Mouse (Mus musculus) thymus, adult 2 months (tissue): ENCODE data around the gene Gm42517.

Experiments used
- CTCF ChIP-seq: fragments of 200-500 bp; IDR thresholded peaks from 2 replicates; pipeline ENCODE4 v1.5.1; 2012; ENCODE audit warnings: mild to moderate bottlenecking, control low read depth, low read length, moderate library complexity, borderline replicate concordance; ENCODE audit not compliant: control insufficient read depth, poor library complexity, insufficient read depth; ENCODE audit errors: extremely low read depth
- POLR2A ChIP-seq: fragments of 200-500 bp; IDR thresholded peaks from 2 replicates; pipeline ENCODE4 v1.6.1; 2012; ENCODE audit warnings: mild to moderate bottlenecking, low read length, control low read depth, moderate library complexity; ENCODE audit not compliant: control insufficient read depth, poor library complexity, insufficient read depth; ENCODE audit errors: extremely low read depth

GRCm38 (mm10) chr5:108354056-108354455 lies 13.7 kb downstream of the Gm42517 start:
- TF ChIP-seq CTCF (no peak), POLR2A (no peak)
